Mouse (Mus musculus): ENCODE measurements at regions not wholly inside any gene's neighbourhood (a gene's known extent, or its start where the extent isn't known, plus 50 kb on each side); places are given as distances from the start of the nearest gene placed in this dataset.

GRCm38 (mm10) chr6:43021967-43022366 is 73.1 kb downstream of the Olfr444 start:
- H3K36me3 ChIP-seq (ENCODE audit: insufficient read depth): no peaks in the 10 kb centered on the region
- no peaks in the 10 kb centered on the region for H3K27me3 ChIP-seq (ENCODE audit: insufficient read depth, low read length)
- ATAC-seq (no peak), DNase-seq (peak; percentile 76)
- no peak overlapping the region for H3K4me3 ChIP-seq (ENCODE audit: low read depth, low read length)
- no peak overlapping the region for H3K27ac ChIP-seq (ENCODE audit: low read depth, low read length)
- H3K4me2 ChIP-seq (ENCODE audit: low read depth): no peak overlapping the region
- no peaks in the 10 kb centered on the region for H3K9me3 ChIP-seq (ENCODE audit: low read length)
- TF ChIP-seq CTCF (IDR thresholded peaks at IDR 0.05; ENCODE audit: low read depth): peak; percentile 74
- H3K9ac ChIP-seq: no peak overlapping the region
- H3K4me1 ChIP-seq (ENCODE audit: insufficient read depth): no peaks in the 10 kb centered on the region
- 8% methylated on average over 5 of the region's 5 CpGs for WGBS
